ENCODE assay signal across 28 mouse cellular contexts in genomic region chr19:53377652-53378051, GRCm38 (mm10). TPM values are rescaled to one million over a fixed set of nuclear protein-coding genes. Genes with fewer than 3 reads are reported as not detected.
A peak's percentile ranks its signal among the peaks of the same experiment; 100 is the strongest.
DNase-seq lines count a peak whose midpoint lies in the region; TF ChIP-seq lines count a peak whose summit lies in the region.
"Had no signal": no experiment of that assay in that cellular context is flagged by ENCODE, and none has a peak within 500 bp of the region (broad histone marks: within the 10 kb centered on the region; RNA-seq: fewer than 3 reads in every experiment).

No protein-coding gene starts in this region.

- no peak for TF ChIP-seq EP300 in MEL (IDR thresholded peaks at IDR 0.05; ENCODE audit: low read depth in 1 of 2, low read length in 2 of 2)

- peak; percentile 16 for DNase-seq in heart, embryonic 10.5 days (ENCODE audit: low spot score)
- DNase-seq in heart, postnatal 4 days: no peak
- DNase-seq in kidney, adult 9 months: peak; percentile 55
- no peak for DNase-seq in kidney, adult 8-10 months
- DNase-seq in MEL (ENCODE audit: low read depth, low spot score): no peak
- DNase-seq in cerebellum, adult 11 months: no peak
- DNase-seq: adrenal gland, adult 8-10 months; adrenal gland, postnatal 14 days; adrenal gland, postnatal 36 days; cerebellum, adult 18-20 months; cerebellum, adult 8-10 months; cerebellum, adult 9-11 months; cerebellum, postnatal 14 days; cerebellum, postnatal 36 days; embryo, embryonic 11 days had no signal

- peaks cover 64% of the 10 kb centered on the region for H3K36me3 ChIP-seq in heart, embryonic 10.5 days
- H3K36me3 ChIP-seq in MEL (ENCODE audit: control insufficient read depth in 1 of 2, insufficient read depth in 2 of 2, low read length in 2 of 2): peaks cover 0 to 27% of the 10 kb centered on the region in 2 experiments; a peak in 3 of 4 replicates

- WGBS in heart, embryonic 10.5 days: 88% methylated on average over 8 of the region's 8 CpGs

- TF ChIP-seq POLR2A in MEL (IDR thresholded peaks at IDR 0.05; ENCODE audit: control insufficient read depth in 1 of 2, insufficient read depth in 1 of 2, low read depth in 1 of 2, low read length in 2 of 2, poor library complexity in 1 of 2): no peak

- H3K27ac ChIP-seq in heart, embryonic 10.5 days: no peak overlapping the region
- no peak overlapping the region for H3K27ac ChIP-seq in MEL (ENCODE audit: control insufficient read depth, low read depth, low read length)
- H3K27ac ChIP-seq: embryonic facial prominence, embryonic 13.5 days; embryonic facial prominence, embryonic 15.5 days; forebrain, embryonic 10.5 days; forebrain, embryonic 12.5 days had no signal

- no peak overlapping the region for H3K4me3 ChIP-seq in heart, embryonic 10.5 days
- H3K4me3 ChIP-seq in MEL (ENCODE audit: control insufficient read depth in 1 of 2, insufficient read depth in 1 of 2, low read depth in 2 of 2, low read length in 2 of 2): no peak overlapping the region
- H3K4me3 ChIP-seq: embryonic facial prominence, embryonic 13.5 days; embryonic facial prominence, embryonic 15.5 days; erythroblast, embryonic 14.5 days; forebrain, embryonic 10.5 days; forebrain, embryonic 12.5 days had no signal

- TF ChIP-seq RAD21 in MEL (IDR thresholded peaks at IDR 0.05; ENCODE audit: low read depth, low read length): no peak

- H3K27me3 ChIP-seq in heart, embryonic 10.5 days (ENCODE audit: insufficient read depth, poor library complexity, severe bottlenecking): no peaks in the 10 kb centered on the region
- H3K27me3 ChIP-seq in MEL (ENCODE audit: control insufficient read depth in 1 of 2, insufficient read depth in 2 of 2, low read length in 2 of 2): no peaks in the 10 kb centered on the region
- H3K27me3 ChIP-seq: embryonic facial prominence, embryonic 13.5 days; embryonic facial prominence, embryonic 15.5 days; forebrain, embryonic 12.5 days; Patski had no signal

- no peak for TF ChIP-seq CTCF in MEL (IDR thresholded peaks at IDR 0.05 in 2 of 3, conservative IDR thresholded peaks at IDR 0.05 in 1 of 3; ENCODE audit: control insufficient read depth in 1 of 3, insufficient read depth in 1 of 3, low read depth in 2 of 3, low read length in 3 of 3, poor library complexity in 1 of 3, severe bottlenecking in 1 of 3)

- no peak overlapping the region for H3K9ac ChIP-seq in MEL (ENCODE audit: control insufficient read depth, low read depth, low read length, poor library complexity, severe bottlenecking)
- H3K9ac ChIP-seq: embryonic facial prominence, embryonic 13.5 days; embryonic facial prominence, embryonic 15.5 days; forebrain, embryonic 12.5 days had no signal

- no peaks in the 10 kb centered on the region; the same call in 1 of the 2 replicates for H3K4me1 ChIP-seq in heart, embryonic 10.5 days
- no peaks in the 10 kb centered on the region for H3K4me1 ChIP-seq in MEL (ENCODE audit: control insufficient read depth in 1 of 2, insufficient read depth in 2 of 2, low read length in 2 of 2)
- H3K4me1 ChIP-seq: embryonic facial prominence, embryonic 13.5 days; embryonic facial prominence, embryonic 15.5 days; forebrain, embryonic 10.5 days; forebrain, embryonic 12.5 days had no signal

- H3K79me2 ChIP-seq in MEL (ENCODE audit: control insufficient read depth, insufficient read depth, low read length, poor library complexity): no peaks in the 10 kb centered on the region

- H3K9me3 ChIP-seq in heart, embryonic 10.5 days: no peaks in the 10 kb centered on the region
- no peaks in the 10 kb centered on the region for H3K9me3 ChIP-seq in MEL (replicated peaks; ENCODE audit: insufficient read depth, low read length)
- H3K9me3 ChIP-seq: embryonic facial prominence, embryonic 13.5 days; embryonic facial prominence, embryonic 15.5 days; forebrain, embryonic 10.5 days; forebrain, embryonic 12.5 days had no signal

TF ChIP-seq in MEL, 35 proteins besides CTCF, POLR2A, EP300 and RAD21:
- TF ChIP-seq UBTF (IDR thresholded peaks at IDR 0.05; ENCODE audit: borderline replicate concordance, insufficient read depth, low read depth, low read length): no peak
- TF ChIP-seq POLR2AphosphoS5 (IDR thresholded peaks at IDR 0.05; ENCODE audit: borderline replicate concordance, low read depth, low read length): 0 out of 2 replicates have a peak, but pooled peaks have one; percentile 10
- no peak for TF ChIP-seq MEF2A (IDR thresholded peaks at IDR 0.05; ENCODE audit: extremely low read depth, insufficient replicate concordance, low read depth, low read length, poor library complexity, severe bottlenecking)
- 0 out of 2 replicates have a peak, but pooled peaks have one; percentile 6 for TF ChIP-seq ZMIZ1 (IDR thresholded peaks at IDR 0.05; ENCODE audit: low read depth, low read length)
- no peak for TF ChIP-seq CHD1 (IDR thresholded peaks at IDR 0.05; ENCODE audit: low read depth, low read length)

RNA-seq across cellular contexts. Expression of gene Gm10197, which starts 6.1 kb away (rescaled TPM):
- polyA plus RNA-seq in heart, embryonic 10.5 days (2016; fragmentation: Nextera tagmentation; extraction: Ambion mirVana): not detected in 2 replicates
- total RNA-seq in heart, postnatal 4 days (2021): not detected
- 4.8 and 5.4 TPM in 2 replicates for total RNA-seq in MEL (2012; rRNA removed)
- 10 to 100 TPM in 1 of 2 experiments, not detected in 1; 53.0 TPM for polyA plus RNA-seq in MEL (2012; ENCODE audit: insufficient read depth in 1 of 2, insufficient read length in 2 of 2, low read depth in 1 of 2, low replicate concordance in 2 of 2, missing spikeins in 1 of 2)
- total RNA-seq: adrenal gland, adult 18-20 months; adrenal gland, adult 8-10 months; adrenal gland, postnatal 14 days; adrenal gland, postnatal 36 days; common myeloid progenitor, adult 5-6 weeks; ES-E14 had no signal
- polyA plus RNA-seq: activated CD4-positive, CD25-positive, alpha-beta regulatory T cell, adult 4 months; C2C12; embryonic facial prominence, embryonic 11.5 days; embryonic facial prominence, embryonic 13.5 days; embryonic facial prominence, embryonic 15.5 days; erythroblast, embryonic 14.5 days; forebrain, embryonic 10.5 days; forebrain, embryonic 16.5 days had no signal

RNA-seq across cellular contexts. Expression of gene Smndc1, which starts 12.7 kb away (rescaled TPM):
- 27.6 and 31.7 TPM in 2 replicates for polyA plus RNA-seq in heart, embryonic 10.5 days (2016; fragmentation: Nextera tagmentation; extraction: Ambion mirVana)
- total RNA-seq in heart, postnatal 4 days (2021): 10 to 100 TPM; 43.2 to 48.2 TPM
- total RNA-seq in MEL (2012; rRNA removed): 27.5 and 29.3 TPM in 2 replicates
- 100 to 1,000 TPM; 114 to 166 TPM for polyA plus RNA-seq in MEL (2012; ENCODE audit: insufficient read depth in 1 of 2, insufficient read length in 2 of 2, low read depth in 1 of 2, low replicate concordance in 2 of 2, missing spikeins in 1 of 2)

Comparison
In these comparisons a context has a peak if more than half of its experiments do, and no peak if none do; other contexts are left out.
1. DNase-seq: peak in heart, embryonic 10.5 days (single experiment) and kidney, adult 9 months (single experiment); none in heart, postnatal 4 days (single experiment), kidney, adult 8-10 months (0 of 2), MEL (single experiment) and cerebellum, adult 11 months (single experiment).